Mouse (Mus musculus) 416B (cell line): ENCODE data around the gene Clec16a.

Source experiments
- DNase-seq: peaks from one replicate; pipeline ENCODE4 v3.0.0; 2011; ENCODE audit warnings: low read depth

Clec16a gene

DNA sequence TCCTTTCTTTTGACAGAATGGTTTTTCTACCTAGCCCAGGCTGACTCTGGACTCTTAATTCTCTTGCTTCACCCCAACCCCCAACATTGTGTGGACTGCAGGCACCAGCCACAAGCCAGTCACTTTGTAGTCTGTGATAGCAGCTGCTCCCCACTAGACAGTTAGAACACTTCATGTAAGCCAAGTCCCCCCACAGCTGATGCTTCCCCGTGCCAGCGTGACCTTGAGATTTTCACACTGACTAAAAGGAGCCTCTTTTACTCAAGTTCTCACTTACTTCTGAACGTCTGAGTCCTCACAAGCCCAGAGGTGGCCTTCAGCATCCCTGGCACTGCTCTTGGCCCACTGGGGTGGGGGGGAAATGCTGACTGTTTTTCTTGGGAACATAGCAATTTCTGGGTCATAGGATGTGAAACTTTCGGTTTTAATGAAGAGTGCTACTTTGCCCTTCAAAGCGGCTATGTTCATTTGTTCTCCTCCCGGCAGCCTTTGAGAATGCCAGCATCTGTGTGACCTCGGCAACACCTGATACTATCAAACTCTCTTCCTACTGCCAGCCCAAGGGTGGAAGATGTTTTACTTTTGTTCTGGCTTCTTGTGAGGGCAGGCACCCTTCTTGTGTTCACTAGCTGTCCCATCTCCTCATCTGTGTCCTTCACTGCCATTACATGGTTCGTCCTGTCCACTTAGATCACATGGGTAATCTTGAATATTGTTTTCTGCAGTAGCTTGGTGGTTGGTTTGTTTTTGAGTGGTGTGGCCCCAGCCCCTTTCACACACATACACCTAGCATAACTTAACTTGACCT, 138.3 kb downstream of the Clec16a start:
- no peak for DNase-seq

DNA sequence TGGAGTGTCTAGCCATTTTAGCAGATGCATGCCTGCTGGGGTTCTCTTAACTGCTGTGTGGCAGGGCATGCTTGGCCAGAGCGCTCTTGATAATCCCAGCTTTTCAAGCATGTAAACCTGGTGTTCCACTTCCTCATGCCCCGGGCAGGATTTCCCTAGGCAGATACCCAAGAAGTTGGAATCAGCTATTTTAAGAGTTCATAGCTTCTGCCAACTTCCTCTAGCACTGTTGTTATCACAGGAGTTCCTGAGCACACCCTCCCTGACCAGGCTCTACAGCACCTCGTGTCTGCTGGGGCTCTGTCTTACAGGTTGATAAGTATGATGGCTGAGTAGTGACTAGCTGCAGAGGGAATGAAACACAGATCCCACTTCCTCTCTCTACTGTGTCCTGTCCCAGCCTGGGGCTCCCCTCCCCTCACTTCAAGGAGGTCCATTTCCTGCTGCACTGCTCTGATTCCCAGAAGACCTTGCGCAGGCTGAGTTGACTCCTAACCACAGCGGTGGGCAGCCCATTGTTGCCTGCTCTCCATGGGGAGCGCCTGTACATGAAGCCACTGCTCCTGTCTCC, 144.7 kb downstream of the Clec16a start:
- DNase-seq, result peak; percentile 73

DNA sequence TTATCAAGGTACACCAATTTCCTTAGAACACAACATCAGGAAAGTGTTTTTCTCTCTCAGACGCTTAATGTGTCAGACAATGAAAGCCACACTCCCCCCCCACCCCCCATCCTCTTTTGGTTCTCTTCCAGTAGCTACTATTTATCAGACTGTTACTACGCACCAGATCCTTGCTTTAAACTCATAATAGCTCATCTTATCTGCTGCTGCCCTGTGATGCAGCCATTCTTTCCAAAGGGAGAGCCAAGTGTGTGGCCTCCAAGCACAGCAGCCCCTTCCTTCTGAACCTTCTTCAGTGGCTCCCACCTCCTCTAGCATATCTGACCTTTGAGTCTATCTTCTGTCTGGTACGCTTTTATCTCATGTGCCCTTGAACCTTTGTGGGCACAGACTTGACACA, 145.3 kb downstream of the Clec16a start:
- DNase-seq, result peak; percentile 46

DNA sequence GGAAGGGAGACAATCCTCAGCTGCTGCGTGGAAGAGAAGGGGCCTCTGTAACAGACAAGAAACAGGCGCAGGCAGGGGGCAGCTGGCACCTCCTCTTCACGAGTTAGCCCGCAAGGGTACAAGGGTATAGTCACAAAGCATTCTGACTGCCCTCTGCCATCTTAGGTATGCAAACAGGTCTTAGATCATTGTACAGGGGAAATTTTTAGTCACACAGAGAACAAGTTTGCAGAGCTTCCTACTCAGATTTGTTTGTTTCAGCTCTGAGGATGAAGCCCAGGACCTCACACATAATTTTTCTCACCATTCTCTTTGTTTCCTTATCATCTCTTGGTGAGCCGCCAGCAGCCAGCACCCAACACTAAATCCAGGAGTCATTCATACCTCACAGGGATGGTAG, 146.6 kb downstream of the Clec16a start:
- DNase-seq, result no peak

DNA sequence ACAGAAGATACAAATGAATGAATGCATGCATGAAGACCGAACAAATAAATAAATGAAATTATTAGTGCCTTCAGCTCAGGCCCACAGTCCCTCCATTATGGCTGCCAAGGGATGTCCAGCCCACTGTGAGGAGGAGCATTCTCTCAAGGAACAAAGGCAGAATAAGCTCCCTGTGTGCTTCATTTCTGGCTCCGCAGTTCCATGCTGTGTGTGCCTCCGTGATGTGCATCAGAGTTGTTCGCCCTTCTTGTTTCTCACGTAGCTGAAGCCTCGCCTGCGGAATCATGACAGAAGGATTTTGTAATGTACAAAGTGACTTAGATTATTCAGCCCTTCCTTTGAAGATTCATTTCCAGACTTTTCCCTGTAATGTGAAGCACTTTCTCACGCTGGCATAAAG, 147.7 kb downstream of the Clec16a start:
- no peak for DNase-seq

DNA sequence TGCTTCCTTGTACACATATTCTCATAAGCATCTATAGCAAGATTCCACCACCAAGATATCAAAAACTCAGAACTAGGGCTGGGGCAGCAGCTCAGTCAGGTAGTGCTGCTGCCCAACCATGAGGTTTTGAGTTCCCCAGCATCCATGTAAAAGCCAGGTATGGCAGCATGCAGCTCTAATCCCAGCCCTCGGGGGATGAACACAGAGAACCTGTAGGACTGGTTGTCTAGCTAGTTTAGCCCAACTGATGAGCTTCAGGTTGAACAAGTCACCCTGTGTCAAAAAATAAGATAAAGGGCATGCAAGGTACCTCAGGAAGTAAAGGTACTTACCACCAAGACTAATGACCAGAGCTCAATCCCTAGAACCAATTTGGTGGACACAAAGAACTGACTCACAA, 148.3 kb downstream of the Clec16a start:
- no peak for DNase-seq

DNA sequence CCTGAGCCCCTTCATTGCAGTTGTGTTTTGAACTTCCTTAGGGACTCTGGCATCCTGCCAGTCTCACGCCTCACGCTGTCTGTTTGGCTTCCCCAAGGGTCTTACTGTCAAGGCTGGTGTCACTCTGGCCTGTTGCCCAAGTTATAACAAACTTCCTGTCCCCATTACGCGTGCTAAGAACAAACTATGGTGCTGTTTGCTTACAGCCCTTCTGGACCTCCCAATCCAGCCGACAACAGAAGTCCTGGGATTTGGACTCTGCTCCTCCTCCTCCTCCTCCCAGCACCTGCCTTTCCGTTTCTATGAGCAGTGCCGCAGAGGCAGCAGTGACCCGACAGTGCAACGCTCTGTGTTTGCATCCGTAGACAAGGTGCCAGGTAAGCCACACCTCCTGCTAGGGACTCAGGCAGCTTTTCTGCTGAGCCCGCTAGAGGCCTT, 149.3 kb downstream of the Clec16a start:
- DNase-seq, result peak; percentile 80

DNA sequence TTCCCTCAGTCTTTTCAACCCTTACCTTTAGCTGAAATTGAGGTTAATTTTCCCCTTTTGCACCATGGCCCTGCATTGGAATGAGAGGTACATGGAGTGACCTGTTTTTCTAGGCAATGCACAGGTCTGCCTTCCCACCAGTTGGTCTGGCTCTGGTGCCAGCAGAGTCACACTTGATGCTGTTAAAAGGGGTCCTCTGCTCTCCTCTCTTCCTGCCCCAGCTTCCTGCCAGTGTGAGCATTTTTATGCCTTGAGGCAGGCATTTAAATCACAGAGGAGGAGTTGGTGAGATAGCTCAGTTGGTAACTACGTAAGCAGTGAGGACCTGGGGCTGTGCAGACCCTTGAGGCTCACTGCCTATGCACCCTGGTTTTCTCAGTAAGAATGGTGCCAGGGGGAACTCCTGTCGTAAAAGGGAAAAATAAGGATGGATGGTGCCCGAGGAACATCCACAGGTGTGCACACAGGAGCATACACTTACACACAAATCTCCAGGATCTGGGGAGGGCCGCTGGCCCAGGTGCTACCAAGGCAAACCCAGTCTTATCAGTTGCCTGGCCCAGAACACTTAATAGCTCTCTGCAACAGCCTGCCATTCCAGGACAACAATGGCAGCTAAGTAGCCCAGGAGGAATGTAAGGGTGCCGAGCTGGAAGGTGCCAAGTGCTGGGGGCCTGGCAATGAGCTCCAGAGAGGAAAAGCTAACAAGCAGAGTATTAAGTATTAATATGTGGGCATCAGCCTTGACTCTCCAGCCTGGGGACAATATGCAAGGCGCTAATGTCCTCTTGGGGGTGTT, 152.9 kb downstream of the Clec16a start:
- no peak for DNase-seq

DNA sequence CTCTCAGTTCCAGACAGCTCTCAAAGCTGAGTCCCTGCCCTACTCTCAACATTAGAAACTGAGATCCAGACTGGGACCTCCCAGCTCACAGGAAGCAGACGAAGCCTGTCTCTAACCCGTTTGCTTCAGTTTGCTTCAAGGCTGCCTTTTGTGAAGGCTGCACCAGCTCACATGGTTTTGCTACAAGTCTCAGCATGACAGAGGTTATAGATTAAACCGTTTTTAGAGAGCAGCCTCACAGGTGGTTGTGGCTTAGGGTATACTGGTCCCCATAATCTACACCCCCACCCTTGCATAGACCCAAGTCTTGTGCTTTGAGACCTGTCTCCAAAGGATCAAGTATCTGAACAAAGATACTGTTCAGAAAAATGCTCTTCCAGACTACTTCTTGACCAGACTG, 154.2 kb downstream of the Clec16a start:
- no peak for DNase-seq

DNA sequence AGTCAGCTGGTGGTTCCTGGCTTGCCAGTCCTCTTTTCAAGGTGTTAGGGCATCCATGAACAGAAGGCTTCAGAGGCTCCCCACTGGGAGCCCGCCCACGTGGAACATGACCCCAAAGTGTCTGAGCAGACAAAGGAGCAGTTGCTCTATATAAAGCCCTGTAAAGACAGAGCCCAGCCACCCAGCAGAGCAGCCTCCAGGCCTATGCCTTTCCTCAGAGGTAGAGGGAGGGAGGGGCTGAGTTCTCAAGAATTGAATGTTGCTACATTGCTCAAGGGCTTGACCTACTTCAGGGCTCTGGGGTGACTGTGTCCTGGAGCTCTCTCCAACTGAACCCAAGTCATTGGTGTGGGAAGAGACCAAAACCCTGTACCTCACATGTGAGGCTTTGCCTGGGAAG, 155.0 kb downstream of the Clec16a start:
- DNase-seq, result no peak

DNA sequence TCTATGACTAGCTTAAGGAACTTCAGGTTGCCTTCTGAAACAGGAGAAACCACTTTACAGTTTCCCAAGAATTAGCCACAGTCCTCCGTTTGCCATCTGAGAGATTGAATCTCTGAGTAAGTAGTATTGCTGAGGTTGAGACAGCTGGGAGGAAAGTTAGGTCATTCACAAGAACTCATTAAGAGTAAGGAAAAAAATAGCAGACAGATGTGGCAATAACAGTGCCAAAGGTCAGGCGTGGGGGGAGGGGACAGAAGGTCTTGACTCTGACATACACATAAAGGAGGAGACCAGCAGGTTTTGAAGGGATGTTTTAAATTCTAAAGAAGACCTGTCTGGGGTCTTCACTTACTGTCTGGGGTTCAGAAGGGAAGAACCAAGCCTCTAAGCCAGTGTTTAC, 157.3 kb downstream of the Clec16a start:
- peak; percentile 81 for DNase-seq

DNA sequence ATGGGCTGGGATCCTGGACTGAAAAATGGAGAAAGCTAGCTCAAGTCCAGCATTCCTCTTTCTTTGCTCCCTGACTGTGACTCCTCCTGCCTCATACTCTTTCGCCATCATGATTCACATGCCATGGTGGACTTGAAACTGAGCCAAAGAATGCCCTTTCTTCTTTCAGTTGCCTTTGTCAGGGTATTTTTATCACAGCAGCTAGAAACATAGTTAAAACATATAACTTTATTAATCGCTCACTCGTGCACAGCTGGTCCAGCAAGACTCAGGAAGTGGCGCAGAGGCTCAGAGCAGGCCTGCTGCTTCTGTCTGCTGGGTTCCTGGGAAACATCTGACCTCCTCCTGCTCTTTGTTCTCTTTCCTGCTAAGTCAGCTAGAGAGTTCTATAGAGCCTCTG, 158.8 kb downstream of the Clec16a start:
- peak; percentile 39 for DNase-seq

DNA sequence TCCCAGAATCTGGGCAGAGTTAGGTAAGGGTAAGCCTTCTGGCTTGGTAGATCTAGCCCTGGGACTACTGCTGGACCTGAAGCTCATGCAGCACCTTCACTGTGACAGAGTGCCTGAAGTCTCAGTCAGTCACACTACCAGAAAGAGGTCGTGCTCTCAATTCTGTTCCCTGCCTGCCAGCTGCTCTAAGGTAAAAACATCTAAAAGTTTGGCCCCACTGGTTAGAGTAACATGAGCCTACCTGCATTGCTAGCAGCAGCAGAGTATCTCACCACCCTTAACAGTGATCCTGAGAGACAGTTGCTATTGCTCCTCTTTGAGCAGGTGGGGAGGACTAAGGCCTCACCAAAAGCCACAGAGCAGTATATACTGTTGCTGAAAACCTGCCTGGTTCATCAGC, 160.3 kb downstream of the Clec16a start:
- DNase-seq, result no peak

DNA sequence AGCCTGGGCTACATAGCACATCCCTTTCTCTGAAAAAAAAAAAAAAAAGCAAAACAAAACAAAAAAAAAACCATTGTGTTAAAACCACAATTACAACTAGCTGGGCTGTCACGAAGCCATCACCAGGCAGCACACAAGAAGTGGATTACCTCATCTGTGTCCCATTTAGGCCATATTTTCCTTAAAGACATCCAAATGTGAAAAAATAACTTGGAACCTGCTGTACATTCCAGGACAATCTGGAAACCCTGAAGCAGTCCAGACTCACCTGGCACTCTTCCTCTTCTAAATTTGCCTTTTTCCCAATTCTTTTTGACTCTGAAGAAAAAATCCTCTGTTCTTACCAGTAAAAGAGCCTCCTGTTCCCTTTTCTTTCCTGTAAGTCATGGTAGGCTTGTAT, 166.4 kb downstream of the Clec16a start:
- no peak for DNase-seq

DNA sequence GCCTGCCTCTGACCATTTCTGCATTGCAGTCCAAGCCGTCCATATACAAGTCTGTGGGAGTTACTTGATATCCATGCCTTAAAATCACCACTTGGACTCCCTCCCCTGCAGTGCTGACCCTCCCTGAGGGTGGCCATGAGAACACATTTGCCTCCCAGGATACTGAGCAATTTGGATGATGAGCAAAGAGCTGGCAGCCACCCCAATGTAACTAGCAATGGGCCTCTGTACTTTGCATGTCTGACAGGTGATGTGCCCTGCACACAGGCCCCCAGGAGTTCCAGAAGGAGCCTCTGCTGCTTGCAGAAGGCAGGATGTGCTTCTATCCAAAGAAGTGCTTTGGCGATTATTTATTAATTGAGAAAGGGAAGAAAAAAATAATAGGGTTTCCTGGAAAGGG, 167.9 kb downstream of the Clec16a start:
- DNase-seq, result no peak

DNA sequence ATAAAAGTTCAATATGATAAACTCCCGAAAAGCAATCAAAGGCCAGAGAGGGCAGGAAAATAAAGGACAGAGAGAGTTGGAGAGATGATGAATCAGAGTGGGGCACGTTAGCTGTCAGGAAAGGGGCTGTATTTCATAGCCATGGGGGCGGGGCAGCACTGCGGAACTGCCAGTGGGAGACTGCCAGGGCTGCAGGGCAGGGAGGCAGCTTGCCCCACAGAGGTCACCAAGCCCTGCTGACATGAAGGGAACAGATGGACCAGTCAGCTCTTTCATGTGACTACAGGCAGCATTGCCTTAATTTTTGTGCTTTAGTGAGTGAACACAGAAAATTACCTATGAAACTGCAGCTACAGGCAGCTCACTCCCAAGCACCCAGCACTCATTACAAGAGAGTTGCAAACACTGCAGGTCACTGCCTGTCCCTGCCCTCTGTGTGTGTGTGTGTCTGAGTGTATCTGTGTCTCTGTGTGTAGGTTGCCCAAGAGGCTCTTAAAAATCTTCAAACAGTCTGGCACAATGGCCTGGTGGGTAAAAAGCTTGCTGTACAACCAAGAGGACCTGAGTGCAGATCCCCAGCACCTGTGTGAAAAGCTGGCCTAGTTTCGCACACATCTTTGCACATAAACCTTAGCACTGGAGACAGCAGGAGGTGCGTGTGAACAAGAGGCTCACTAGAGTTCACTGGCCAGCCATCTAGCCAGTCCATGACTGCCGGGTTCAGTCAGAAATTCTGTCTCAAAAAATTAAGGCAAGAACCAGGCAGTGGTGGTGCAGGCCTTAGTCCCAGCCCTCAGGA, 168.5 kb downstream of the Clec16a start:
- no peak for DNase-seq

DNA sequence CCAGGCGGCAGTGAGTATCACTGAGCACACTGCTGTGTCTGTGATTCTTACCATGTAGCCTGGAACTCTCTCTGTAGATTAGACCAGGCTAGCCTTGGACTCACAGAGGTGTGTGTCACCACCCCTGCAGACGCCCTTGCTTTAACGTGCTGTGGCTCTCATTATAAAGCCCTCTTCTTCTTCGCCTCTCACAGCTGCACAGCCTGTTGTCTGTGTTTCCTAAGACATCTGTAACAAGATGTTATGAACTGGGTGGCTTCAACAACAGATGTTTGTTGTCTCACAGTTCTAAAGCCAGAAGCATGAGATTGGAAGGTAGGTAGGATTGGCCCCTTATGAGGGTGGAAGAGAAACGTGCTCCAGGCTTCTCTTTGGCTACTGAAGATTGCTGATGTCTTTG, 170.1 kb downstream of the Clec16a start:
- DNase-seq, result no peak

DNA sequence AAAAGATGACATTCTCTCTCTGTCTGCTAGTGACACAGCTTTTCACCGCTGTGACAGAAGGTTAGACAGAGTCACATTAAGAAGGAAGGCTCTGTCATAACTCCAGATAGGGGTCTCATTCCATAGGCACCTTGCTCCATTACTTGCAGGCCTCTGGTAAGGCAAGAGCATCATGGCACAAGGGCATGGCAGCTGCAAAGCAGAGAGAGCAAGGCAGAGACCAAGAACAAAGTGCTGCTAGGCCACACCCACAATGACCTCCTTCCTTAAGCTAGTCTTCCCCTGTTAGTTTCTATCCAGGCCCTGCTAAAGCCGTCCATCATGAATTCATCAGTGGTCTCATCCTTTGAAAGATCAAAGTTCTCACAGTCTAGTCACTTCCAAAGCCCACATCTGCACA, 170.5 kb downstream of the Clec16a start:
- no peak for DNase-seq

DNA sequence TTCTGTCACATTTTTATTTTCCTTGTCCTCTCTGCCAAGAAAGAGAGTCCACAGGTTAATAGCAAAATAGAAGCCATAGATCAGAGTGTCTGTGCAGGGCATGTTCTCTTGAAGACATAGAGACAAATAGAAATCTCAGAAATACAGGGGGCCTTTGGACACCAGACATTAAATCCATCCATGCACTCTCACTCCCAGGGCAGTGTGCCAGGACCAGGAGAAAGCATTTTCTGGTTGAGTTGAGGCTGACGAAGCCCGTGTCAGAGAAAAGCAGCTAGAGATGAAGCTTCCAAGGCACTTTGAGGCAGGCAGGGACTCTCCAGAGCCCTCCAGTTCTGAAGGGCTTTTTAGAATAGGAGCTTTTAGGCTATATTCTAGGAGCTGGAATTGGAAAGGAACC, 171.6 kb downstream of the Clec16a start:
- DNase-seq, result no peak

DNA sequence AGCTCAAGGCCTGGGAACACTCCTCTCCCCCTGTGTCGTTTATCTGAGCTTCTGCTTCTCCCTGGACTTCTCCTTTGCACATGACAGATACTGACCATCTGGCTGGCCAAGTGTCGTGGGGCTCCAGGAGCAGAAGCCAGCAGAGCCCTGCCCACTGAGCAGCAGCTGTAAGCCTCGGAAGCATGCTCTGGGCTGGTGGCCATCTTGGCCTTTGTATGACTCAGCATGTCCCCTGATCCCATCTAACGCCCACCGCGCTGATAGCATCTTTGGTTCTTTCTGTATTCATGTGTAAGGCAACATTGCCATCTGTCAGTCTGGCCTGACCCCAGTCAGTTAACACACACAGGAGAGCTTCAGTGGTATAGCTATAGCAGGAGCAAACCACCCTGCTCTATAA, 174.8 kb downstream of the Clec16a start:
- peak; percentile 74 for DNase-seq

DNA sequence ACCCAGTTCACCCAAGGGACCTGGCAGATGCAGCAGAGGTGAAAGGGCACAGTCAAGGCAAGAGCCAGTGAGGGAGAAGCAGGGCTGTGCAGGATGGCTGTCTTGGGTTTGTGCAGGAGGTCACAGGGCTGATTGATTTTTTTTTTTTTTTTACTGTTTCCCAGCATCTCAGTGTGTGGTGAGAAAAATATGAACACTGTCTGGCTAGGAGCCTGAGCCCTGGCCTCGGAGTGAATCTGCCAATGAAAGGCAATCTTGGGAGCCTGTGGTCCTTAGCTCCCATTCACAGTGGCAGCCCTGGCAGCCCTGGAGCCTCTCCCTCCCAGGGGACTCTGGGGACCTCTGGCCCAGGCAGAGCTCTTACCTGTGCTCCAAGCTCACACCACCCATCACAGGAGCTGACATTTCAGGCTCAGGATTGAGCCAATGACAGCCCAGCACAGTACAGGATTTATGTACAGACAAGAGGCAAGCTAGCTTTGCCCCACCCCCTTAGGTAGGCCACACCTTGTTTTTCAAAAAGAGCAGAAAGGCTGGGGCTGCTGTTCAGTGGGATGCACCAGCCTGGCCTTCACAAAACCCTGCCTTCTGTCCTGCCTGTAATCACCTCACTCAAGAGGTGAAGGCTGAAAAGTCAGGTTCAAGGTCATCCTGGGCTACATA, 177.9 kb downstream of the Clec16a start:
- DNase-seq, result no peak
